Mouse (Mus musculus) cortical plate, adult 2 months (tissue): Measurements from ENCODE around the gene Elf1. TPM values are rescaled to one million over a fixed set of nuclear protein-coding genes. Genes with fewer than 3 reads are reported as not detected.
"Not testable (repeated sequence)": the region's sequence is repeated elsewhere in the genome, so short reads cannot be mapped to it uniquely, and the experiment has no call there.

Experiments used
- H3K27ac ChIP-seq: fragments of 200-500 bp; 2 replicates; pipeline ENCODE4 v1.5.1; 2012; ENCODE audit warnings: low read length, control low read depth, inconsistent platforms; ENCODE audit not compliant: insufficient read depth
- H3K4me1 ChIP-seq: fragments of 200-500 bp; 2 replicates; pipeline ENCODE4 v1.6.1; 2011; ENCODE audit warnings: low read length; ENCODE audit not compliant: control insufficient read depth, insufficient read depth
- H3K4me3 ChIP-seq: fragments of 200-500 bp; 2 replicates; pipeline ENCODE4 v1.5.1; 2011; ENCODE audit warnings: mild to moderate bottlenecking, low read length, control low read depth; ENCODE audit not compliant: insufficient read depth
- CTCF ChIP-seq: fragments of 200-500 bp; IDR thresholded peaks from 2 replicates; pipeline ENCODE4 v1.5.1; 2011; ENCODE audit warnings: mild to moderate bottlenecking, control low read depth, low read length; ENCODE audit not compliant: insufficient read depth; ENCODE audit errors: extremely low read depth
- POLR2A ChIP-seq: fragments of 200-500 bp; IDR thresholded peaks from 2 replicates; pipeline ENCODE4 v1.6.1; 2011; ENCODE audit warnings: mild to moderate bottlenecking, low read length, control low read depth; ENCODE audit not compliant: insufficient read depth; ENCODE audit errors: extremely low read depth
- polyA plus RNA-seq: library from polyadenylated mRNA; depleted of rRNA; stranded (reverse); fragments of >200 nt; gene quantifications from 2 replicates; pipeline ENCODE4 v1.2.3, GENCODE M21; 2012

Gene Elf1
- polyA plus RNA-seq, 1 experiment, result 4.5 TPM

DNA sequence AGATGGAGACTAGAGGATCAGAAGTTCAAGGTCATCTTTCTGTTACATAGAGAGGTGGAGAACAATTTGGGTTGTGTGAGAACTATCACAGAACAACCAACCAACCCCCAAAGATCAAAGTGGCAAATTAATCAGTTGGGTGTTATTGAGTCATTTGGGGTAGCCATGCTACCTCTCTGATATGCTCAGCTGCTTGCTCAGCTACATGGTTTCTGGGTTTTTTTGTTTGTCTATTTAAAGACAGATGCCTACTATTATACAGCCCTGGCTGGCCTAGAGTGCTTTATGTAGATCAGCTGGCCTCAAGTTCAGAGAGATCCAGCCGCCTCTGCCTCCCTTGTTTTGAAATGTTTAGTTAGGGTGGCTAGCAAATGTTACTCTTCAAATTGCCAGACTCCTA lies 40.1 kb downstream of the Elf1 start:
- Histone ChIP-seq H3K27ac (no peak overlapping the region), H3K4me1 (no peaks in the 10 kb centered on the region; the same call in 1 of the 2 replicates), H3K4me3 (no peak overlapping the region)
- TF ChIP-seq CTCF (no peak), POLR2A (no peak)

DNA sequence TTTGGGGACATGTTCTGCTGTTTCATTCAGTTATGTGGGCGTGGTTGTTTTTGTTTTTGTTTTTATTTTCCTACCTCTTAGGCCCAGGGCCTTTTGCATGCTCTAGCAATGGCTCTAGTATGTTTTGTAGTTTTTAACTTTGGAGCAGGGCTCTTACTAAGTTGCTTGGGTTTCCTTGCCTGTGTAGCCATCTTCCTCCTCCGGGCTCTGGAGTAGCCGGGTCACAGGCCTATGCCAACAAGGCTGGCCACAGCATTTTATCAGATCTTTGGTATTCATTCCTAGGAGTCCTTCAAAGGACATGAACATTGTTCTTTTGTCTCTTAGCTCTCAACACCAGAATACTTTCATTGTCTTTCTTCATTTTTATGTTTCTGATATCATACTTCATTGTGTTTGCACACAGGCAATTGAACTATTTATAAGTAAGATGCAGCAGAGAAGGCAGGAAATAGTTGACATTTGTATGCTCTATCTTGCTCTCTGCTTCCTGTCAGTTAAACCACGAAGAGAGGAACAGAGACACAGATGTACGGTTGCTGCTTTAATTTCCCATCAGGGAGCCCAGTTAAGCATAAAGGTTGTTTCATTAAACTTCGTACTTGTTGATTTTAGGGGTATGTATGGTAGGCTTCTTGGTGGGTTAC lies 40.6 kb downstream of the Elf1 start:
- TF ChIP-seq POLR2A, result no peak
- TF ChIP-seq CTCF, result no peak

DNA sequence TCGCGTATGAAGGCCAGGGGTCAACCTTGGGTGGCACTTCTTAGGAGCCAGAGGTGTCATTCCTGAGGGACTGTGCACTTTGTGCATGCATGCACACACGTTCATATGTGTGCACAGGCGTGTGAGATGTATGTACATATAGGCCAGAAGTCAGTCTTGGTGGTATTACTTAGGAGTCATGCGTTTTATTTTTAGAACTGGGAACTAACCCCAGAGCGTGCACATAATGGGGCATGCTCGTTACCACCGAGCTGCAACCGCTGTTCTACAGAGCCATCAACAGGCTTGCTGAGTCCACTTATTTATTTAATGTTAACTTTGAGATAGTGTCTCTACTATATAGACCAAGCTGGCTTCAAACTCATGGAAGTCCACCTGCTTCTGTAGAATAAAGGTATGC lies 41.4 kb downstream of the Elf1 start:
- no peak for TF ChIP-seq CTCF
- no peak for TF ChIP-seq POLR2A
- no peaks in the 10 kb centered on the region; the same call in 1 of the 2 replicates for H3K4me1 ChIP-seq
- H3K4me3 ChIP-seq, result no peak overlapping the region
- no peak overlapping the region for H3K27ac ChIP-seq

More for the DNA sequence above, 40.6 kb downstream of the Elf1 start:
- H3K4me3 ChIP-seq, result no peak overlapping the region
- no peaks in the 10 kb centered on the region; the same call in 1 of the 2 replicates for H3K4me1 ChIP-seq
- H3K27ac ChIP-seq, result no peak overlapping the region

DNA sequence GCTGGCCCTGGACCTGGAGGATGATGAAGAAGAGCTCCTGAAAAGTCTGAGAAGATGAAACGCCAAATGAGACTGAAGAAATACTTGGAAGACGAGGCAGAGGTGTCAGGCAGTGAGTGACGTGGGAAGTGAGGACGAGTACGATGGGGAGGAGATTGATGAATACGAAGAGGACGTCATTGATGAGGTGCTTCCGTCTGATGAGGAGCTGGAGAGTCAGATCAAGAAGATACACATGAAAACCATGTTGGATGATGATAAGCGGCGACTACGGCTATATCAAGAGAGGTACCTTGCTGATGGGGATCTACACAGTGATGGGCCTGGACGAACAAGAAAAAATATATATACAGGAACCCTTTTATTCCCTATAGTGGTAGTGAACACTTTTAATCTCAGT lies 45.1 kb downstream of the Elf1 start:
- H3K27ac ChIP-seq, H3K4me1 ChIP-seq, H3K4me3 ChIP-seq: not testable (repeated sequence)

DNA sequence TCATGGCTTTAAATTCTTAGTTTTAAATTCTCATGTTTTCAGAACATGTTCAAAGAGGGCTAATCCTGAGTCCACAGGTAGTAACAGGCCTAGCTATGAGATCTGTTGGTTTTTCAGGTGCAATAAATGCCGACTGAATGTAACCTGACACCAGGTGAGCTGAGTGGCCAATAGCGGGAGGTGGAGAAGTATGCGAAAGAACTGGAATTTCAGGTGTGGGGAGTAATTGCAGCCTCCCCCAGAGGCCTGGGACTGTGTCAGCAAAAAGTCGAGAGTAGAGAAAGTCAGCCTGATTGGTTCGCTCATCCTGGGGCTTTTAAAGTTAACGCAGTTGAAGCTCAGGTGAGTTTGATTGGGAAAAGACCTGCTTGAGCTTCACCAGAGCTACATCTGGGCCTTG lies 46.7 kb downstream of the Elf1 start:
- H3K27ac ChIP-seq, result no peak overlapping the region
- TF ChIP-seq POLR2A (no peak), CTCF (no peak)
- no peaks in the 10 kb centered on the region for H3K4me1 ChIP-seq
- no peak overlapping the region for H3K4me3 ChIP-seq

DNA sequence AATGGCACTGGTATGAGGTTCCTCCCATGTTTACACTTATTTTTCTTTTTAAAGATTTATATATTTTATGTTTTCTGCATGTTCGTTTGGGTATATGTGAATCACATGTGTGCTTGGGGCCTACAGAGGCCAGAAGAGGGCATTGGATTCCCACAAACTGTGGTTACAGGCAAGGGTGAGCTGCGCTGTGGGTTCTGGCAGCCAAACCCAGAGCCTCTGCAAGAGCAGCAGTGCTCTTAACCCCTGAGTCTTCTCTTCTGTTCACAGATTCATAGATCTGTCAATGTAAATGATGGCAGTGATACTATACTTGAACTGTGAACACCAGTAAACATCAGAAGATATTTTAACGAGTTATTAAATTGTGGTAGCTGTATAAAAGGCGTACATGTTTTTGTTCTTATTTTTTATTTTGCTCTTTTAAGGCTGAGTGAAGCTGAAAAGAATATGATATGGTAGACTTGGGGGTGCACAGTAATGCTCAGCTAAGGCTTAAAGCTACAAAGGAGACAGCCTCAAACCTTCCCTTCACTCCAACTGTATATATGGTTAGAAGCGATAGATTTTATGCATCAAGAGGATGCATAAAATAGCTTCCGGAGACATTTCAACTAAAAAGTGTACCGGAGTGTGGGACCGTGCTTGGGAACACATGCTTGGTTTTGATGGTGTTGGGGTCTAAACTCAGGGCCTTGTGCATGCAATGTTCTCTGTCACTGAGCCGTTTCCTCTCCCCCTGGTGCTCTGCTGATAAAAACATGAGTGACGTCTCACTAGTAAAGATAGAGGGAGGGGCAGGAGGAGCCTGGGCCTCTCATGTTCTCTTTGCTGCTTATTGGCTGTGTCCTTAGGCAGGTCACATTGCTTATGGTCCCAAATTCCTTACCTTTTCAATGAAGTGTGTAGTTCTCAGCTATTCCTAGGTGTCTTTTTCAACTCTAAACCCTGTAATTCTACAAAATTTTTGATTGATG lies 48.9 kb downstream of the Elf1 start:
- TF ChIP-seq CTCF, result no peak
- TF ChIP-seq POLR2A, result no peak
- H3K27ac ChIP-seq, result no peak overlapping the region
- no peaks in the 10 kb centered on the region for H3K4me1 ChIP-seq
- H3K4me3 ChIP-seq, result no peak overlapping the region

DNA sequence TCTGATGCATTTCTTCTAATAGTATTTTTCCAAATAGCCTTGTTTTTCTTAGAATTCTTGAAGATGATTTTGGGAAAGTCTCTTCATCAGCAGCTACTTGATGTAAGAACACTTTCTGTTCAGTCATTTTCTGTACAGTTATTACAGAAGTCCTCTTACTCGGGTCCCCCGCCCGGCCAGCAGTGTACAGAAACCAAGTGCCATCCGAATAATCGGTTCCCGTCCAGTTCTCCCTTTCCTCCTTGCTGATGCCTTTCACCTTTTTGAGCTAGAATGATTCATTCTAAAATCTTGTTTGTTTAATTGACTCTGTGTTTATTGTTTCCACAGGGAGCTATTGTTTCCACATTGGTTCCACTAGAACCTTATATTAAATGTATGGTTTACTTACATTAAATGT lies 49.8 kb downstream of the Elf1 start:
- Histone ChIP-seq H3K4me1 (no peaks in the 10 kb centered on the region), H3K27ac (no peak overlapping the region), H3K4me3 (no peak overlapping the region)
- no peak for TF ChIP-seq POLR2A
- no peak for TF ChIP-seq CTCF

DNA sequence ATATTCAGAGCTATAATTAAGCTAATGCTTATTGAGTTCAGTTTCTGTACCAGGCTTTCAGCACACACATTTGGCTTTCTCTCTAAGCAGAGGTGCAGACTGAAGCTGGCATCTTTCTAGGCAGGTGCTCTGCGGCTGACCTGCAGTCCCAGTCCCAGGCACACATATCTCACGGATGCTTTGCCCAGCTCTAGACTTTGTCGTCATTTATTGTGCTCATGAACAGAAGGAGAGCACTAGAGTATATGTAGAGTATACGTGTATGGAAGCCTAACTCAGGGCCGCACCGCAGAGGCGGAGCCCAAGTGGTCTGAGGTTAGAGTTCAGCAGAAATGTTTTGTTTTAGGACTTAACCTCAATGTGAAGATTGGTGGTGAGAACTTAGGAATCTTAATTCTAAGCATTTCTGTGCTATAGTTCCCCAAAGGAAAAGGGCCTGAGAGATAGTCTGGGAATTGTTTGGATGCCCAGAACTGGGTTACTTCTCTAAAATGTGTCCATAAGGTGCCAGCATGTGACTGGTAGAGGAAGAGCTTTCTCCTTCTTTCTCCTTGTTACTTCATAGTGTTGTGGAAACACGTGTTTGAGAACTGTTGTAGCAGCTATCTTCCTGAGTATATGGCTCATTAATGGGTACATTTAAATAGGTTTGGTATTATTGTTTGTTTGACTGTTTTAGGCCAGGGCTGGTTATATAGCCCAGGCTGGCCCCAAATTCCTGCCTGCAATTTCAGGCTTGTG lies 51.2 kb downstream of the Elf1 start:
- no peak overlapping the region for H3K27ac ChIP-seq
- H3K4me3 ChIP-seq, result no peak overlapping the region
- H3K4me1 ChIP-seq, result no peaks in the 10 kb centered on the region
- TF ChIP-seq CTCF (no peak), POLR2A (no peak)

DNA sequence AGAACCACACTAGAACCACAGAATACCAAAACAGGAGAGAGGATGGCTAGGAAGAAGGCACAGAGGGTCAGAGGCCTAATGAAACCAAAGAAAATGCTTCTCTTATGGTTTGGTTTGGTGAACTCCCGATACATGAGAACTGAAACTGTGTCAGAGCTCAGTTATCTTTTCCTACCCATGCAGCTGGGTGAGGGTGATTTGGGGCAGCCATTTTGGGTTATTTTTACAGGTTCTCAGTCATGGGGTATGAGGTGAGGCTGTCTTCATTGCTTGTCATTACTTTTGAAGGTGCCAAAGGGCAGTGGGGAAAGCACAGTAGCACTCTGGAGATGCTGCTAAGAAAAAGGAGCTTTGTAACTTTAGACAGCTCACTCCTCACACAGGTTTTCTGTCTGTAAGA lies 52.4 kb downstream of the Elf1 start:
- no peak overlapping the region for H3K4me3 ChIP-seq
- H3K27ac ChIP-seq, result no peak overlapping the region
- no peaks in the 10 kb centered on the region for H3K4me1 ChIP-seq
- TF ChIP-seq CTCF (no peak), POLR2A (no peak)

DNA sequence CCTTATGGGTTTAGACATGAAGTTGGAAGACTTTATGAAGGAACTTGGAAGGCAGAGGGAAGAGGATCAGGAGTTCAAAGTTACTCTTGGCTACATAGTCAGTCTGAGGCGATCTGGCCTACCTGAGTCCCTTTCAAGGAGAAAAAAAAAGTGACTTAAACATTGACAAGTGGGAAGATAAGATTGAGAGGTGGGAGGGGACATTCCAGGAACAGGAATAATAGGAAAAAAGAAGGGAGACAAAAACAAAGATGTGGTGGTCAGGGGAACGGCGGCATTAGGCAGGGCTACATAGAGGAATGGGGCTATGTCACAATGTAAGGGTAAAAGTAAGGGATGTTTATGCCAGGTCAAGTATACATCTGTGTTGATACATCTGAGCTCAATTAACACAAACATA lies 53.2 kb downstream of the Elf1 start:
- TF ChIP-seq POLR2A, result no peak
- TF ChIP-seq CTCF, result no peak
- H3K4me1 ChIP-seq, result no peaks in the 10 kb centered on the region
- no peak overlapping the region for H3K4me3 ChIP-seq
- H3K27ac ChIP-seq, result no peak overlapping the region

DNA sequence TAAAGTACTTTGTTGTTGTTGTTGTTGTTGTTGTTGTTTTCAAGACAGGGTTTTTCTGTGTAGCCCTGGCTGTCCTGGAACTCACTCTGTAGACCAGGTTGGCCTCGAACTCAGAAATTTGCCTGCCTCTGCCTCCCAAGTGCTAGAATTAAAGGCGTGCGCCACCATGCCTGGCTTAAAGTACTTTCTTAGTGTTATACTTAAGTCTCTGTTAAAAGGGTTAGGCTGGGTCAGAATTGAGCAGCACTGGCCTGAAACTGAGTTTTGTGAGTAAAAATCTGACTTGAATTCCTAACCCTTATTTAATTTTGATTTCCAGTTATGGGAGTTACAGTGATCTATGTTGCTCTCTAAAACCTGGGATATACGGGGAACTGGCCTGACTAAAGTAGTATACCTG lies 53.7 kb downstream of the Elf1 start:
- H3K4me1 ChIP-seq, H3K27ac ChIP-seq, H3K4me3 ChIP-seq: not testable (repeated sequence)
